Mouse (Mus musculus): ENCODE data around the gene Vil1.

Gene Vil1

GRCm38 (mm10) chr1:74411753-74412325 lies 2.7 kb downstream of the Vil1 start:
- no peak for DNase-seq (ENCODE audit: low spot score in 2 of 2)

- no peak for DNase-seq (ENCODE audit: low spot score in 2 of 2)
These were observed 3.5 kb downstream of the Vil1 start for GRCm38 (mm10) chr1:74412711-74413110.

GRCm38 (mm10) chr1:74415143-74415542 lies 6.0 kb downstream of the Vil1 start:
- no peak for DNase-seq (ENCODE audit: low spot score in 2 of 2)

- no peak for DNase-seq (ENCODE audit: low spot score in 2 of 2)
These were observed 9.7 kb downstream of the Vil1 start for GRCm38 (mm10) chr1:74418747-74419439.

GRCm38 (mm10) chr1:74419440-74419794 lies 10.2 kb downstream of the Vil1 start:
- DNase-seq (ENCODE audit: low spot score in 2 of 2), result no peak

GRCm38 (mm10) chr1:74423147-74423546 lies 14.0 kb downstream of the Vil1 start:
- no peak for DNase-seq (ENCODE audit: low spot score in 2 of 2)

- no peak for DNase-seq (ENCODE audit: low spot score in 2 of 2)
These were observed 16.7 kb downstream of the Vil1 start for GRCm38 (mm10) chr1:74425845-74426244.

GRCm38 (mm10) chr1:74433220-74433619 lies 24.0 kb downstream of the Vil1 start:
- no peak for DNase-seq (ENCODE audit: low spot score in 2 of 2)

GRCm38 (mm10) chr1:74434596-74434995 lies 25.4 kb downstream of the Vil1 start:
- DNase-seq (ENCODE audit: low spot score in 2 of 2), result no peak

GRCm38 (mm10) chr1:74435563-74435962 lies 26.4 kb downstream of the Vil1 start:
- DNase-seq (ENCODE audit: low spot score in 2 of 2), result no peak

- no peak for DNase-seq (ENCODE audit: low spot score in 2 of 2)
These were observed 28.7 kb downstream of the Vil1 start for GRCm38 (mm10) chr1:74437702-74438427.

- DNase-seq (ENCODE audit: low spot score in 2 of 2), result no peak
These were observed 30.1 kb downstream of the Vil1 start for GRCm38 (mm10) chr1:74439166-74439876.

GRCm38 (mm10) chr1:74444538-74444937 lies 35.4 kb downstream of the Vil1 start:
- no peak for DNase-seq (ENCODE audit: low spot score in 2 of 2)

GRCm38 (mm10) chr1:74452611-74453045 lies 43.5 kb downstream of the Vil1 start:
- DNase-seq (ENCODE audit: low spot score in 2 of 2), result no peak

- DNase-seq (ENCODE audit: low spot score in 2 of 2), result peak in 1 of 2 experiments; percentile 32
These were observed 51.1 kb downstream of the Vil1 start for GRCm38 (mm10) chr1:74460273-74460672.
